Mouse (Mus musculus): ENCODE measurements around the gene Rassf5. TPM values are rescaled to one million over a fixed set of nuclear protein-coding genes. Genes with fewer than 3 reads are reported as not detected.

The Rassf5 gene
- polyA plus RNA-seq, 1 experiment: not detected

DNA sequence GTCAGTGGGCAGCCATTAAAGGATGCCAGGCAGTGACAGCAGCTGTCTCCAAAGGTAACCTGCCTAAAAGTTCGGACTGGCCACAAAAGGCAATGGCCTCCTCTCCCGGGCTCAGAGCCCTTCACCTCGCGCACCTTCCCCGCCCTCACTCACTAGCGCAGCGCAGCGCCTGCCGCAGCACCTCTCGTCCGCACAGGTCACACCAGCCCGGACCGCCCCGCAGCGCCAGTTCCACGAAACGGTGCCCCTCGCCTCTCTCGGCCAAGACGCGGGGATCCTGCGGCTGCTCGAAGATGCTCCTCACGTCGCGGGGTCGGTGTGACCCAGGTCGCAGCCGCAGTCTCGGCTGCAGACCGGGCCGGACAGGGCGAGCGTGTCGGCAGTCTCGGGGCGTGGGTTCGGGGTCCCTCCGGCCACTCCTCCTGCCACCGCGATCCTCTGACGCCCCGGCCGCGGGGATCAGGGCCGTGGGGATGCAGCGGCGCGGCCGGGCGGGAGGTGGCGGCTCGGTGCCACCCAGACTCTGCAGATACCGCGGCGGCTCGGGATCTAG, 446 bp downstream of the Rassf5 start:
- no peak for TF ChIP-seq POLR2A (IDR thresholded peaks at IDR 0.05; ENCODE audit: insufficient read depth, low read depth, low read length)
- TF ChIP-seq CTCF (IDR thresholded peaks at IDR 0.05; ENCODE audit: insufficient read depth, low read depth, low read length): no peak
- peak overlapping the region; percentile 59 for H3K4me3 ChIP-seq (ENCODE audit: insufficient read depth, low read depth, low read length)
- peaks cover 12% of the 10 kb centered on the region for H3K4me1 ChIP-seq (ENCODE audit: control insufficient read depth, insufficient read depth, low read length)
- WGBS: 4% methylated on average over 57 of the region's 57 CpGs
- no peak overlapping the region for H3K27ac ChIP-seq (ENCODE audit: insufficient read depth, low read depth, low read length)

DNA sequence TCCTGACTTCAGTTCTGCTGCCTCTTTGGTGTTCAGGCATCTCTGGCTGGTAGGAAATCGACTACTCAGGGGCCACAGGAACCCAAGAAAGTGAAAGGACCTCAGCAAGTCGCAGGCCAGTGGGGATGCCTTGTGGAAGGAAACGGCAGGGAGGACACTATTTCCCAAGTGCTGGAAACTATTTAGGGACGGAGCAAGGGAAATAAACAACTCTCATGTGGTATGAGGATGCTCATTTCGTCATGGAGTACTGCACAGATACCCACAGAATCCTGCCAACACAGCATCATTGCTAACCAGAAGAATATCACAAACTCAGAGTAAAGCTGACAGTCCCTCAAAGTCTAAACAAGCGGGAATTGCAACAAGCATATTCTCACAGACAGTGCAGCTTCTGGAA, 2.1 kb downstream of the Rassf5 start:
- Histone ChIP-seq H3K4me1 (ENCODE audit: control insufficient read depth, insufficient read depth, low read length) (peaks cover 21% of the 10 kb centered on the region), H3K4me3 (ENCODE audit: insufficient read depth, low read depth, low read length) (no peak overlapping the region), H3K27ac (ENCODE audit: insufficient read depth, low read depth, low read length) (no peak overlapping the region)
- TF ChIP-seq POLR2A (IDR thresholded peaks at IDR 0.05; ENCODE audit: insufficient read depth, low read depth, low read length) (no peak), CTCF (IDR thresholded peaks at IDR 0.05; ENCODE audit: insufficient read depth, low read depth, low read length) (no peak)
- 74% methylated on average over 6 of the region's 6 CpGs for WGBS

DNA sequence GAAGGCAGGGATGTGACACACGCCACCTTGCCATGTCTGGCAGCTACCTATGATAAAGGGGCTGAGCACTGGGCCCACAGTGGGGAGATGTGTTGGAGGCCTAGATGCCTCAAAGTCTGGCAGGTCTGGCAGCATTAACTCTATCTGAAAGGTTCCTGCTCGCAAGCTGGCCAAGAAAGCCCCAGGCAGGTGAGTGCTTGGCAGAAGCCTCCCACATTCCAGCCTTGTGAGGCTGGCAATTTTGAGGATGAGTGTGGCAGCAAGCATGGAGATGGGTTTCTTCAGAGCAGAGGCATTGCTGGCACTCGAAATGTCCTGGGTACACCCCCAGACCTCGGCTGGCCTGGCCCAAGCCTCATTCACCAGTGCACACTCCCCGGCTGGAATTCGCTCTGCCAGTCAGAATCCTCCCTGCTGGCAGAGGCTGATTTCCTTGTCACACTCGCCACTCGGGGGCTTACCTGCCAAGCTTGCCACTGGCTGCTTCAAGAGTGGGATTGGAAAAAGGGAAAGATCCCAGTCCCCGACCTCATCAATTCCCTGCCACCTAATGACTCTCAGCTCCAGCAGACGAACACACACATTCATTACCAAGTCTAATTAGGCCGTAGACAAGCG, 5.4 kb downstream of the Rassf5 start:
- Histone ChIP-seq H3K4me1 (ENCODE audit: control insufficient read depth, insufficient read depth, low read length) (peaks cover 12% of the 10 kb centered on the region), H3K4me3 (ENCODE audit: insufficient read depth, low read depth, low read length) (no peak overlapping the region), H3K27ac (ENCODE audit: insufficient read depth, low read depth, low read length) (no peak overlapping the region)
- TF ChIP-seq CTCF (IDR thresholded peaks at IDR 0.05; ENCODE audit: insufficient read depth, low read depth, low read length) (no peak), POLR2A (IDR thresholded peaks at IDR 0.05; ENCODE audit: insufficient read depth, low read depth, low read length) (no peak)
- 74% methylated on average over 12 of the region's 12 CpGs for WGBS

DNA sequence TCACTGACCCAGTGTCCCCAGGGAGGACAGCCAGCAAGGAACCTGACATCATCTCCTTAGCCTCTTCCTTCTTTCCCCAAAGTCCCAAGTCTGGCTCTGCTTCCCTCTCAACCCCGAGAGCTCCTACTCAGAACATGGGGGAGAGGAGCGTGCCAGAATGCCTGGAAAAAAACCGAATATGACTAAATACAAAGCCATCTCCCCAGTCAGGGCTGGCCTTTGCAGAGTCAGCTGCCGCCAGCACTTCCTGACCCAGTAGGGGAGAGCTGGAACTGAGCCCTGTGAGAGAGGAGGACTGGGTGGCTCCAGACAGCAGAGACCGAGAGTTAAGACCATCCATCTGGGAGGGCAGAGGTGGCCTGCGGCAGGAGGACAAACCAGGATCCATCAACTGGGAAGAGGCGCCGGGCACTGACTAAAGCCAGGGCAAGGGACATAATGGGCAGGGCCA, 6.1 kb downstream of the Rassf5 start:
- peaks cover 10% of the 10 kb centered on the region for H3K4me1 ChIP-seq (ENCODE audit: control insufficient read depth, insufficient read depth, low read length)
- no peak overlapping the region; the same call in 1 of the 2 replicates for H3K27ac ChIP-seq (ENCODE audit: insufficient read depth, low read depth, low read length)
- no peak for TF ChIP-seq CTCF (IDR thresholded peaks at IDR 0.05; ENCODE audit: insufficient read depth, low read depth, low read length)
- TF ChIP-seq POLR2A (IDR thresholded peaks at IDR 0.05; ENCODE audit: insufficient read depth, low read depth, low read length): no peak
- 53% methylated on average over 8 of the region's 8 CpGs for WGBS
- no peak overlapping the region for H3K4me3 ChIP-seq (ENCODE audit: insufficient read depth, low read depth, low read length)

DNA sequence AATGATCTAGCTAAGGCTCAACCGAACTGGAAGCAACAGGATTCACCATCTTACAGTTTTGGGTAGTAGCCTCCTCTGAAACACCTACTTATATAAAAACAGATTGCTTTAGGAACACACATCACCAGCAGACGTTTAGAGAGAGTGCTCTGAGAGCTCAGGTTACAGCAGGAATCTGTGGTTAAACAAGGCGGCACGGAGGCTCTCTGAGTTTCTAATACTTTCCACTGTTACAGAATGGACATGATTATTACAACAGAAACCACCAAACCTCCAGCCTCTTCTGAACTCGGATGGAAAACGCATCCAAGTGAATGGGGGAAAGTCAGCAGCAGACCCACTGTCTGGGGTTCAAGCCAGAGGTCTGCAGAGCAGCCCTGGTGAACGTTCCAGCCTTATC, 9.0 kb downstream of the Rassf5 start:
- Histone ChIP-seq H3K4me3 (ENCODE audit: insufficient read depth, low read depth, low read length) (no peak overlapping the region), H3K27ac (ENCODE audit: insufficient read depth, low read depth, low read length) (no peak overlapping the region), H3K4me1 (ENCODE audit: control insufficient read depth, insufficient read depth, low read length) (peaks cover 10% of the 10 kb centered on the region)
- WGBS: 88% methylated on average over 7 of the region's 7 CpGs
- no peak for TF ChIP-seq CTCF (IDR thresholded peaks at IDR 0.05; ENCODE audit: insufficient read depth, low read depth, low read length)
- TF ChIP-seq POLR2A (IDR thresholded peaks at IDR 0.05; ENCODE audit: insufficient read depth, low read depth, low read length): no peak

DNA sequence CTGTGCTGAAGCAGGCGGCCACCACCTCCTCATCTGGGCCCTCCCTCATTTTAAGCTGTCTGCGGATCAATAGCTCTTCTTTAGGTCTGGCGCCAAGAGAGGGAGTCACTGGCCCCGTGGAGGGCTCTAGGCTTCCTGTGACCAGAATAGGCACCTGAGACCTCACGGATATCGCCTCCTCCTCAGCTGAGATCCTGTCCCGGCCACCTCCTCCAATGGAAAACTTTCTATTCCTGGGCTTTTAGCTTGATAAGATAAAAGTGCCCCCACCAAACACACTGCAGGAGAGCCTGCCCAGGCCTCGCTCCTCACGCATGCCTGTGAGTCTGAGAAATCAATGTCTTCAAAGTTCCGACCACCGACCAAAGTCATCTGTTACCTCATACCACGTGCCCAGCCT, 11.5 kb downstream of the Rassf5 start:
- Histone ChIP-seq H3K4me3 (ENCODE audit: insufficient read depth, low read depth, low read length) (no peak overlapping the region), H3K4me1 (ENCODE audit: control insufficient read depth, insufficient read depth, low read length) (no peaks in the 10 kb centered on the region), H3K27ac (ENCODE audit: insufficient read depth, low read depth, low read length) (no peak overlapping the region)
- 81% methylated on average over 12 of the region's 12 CpGs for WGBS
- TF ChIP-seq POLR2A (IDR thresholded peaks at IDR 0.05; ENCODE audit: insufficient read depth, low read depth, low read length) (no peak), CTCF (IDR thresholded peaks at IDR 0.05; ENCODE audit: insufficient read depth, low read depth, low read length) (no peak)

DNA sequence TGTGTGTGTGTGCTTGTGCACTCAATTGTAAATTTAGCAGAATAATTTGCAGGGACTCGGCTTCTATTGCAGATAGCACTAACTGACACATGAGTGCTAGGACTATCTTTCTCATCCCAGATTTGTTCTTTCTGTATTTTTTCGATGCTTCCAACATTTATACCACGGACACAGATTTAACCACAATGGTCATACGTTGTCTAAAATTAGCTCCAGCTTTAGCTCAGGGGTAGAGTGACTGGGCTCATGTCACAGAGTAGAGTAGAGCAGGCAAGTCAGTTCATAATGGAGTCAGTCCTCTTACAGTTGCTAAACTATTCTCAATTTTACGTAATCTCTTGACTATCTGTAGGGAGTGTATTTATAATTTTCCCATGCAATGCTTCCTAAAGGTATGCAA, 16.4 kb downstream of the Rassf5 start:
- no peak for TF ChIP-seq CTCF (IDR thresholded peaks at IDR 0.05; ENCODE audit: insufficient read depth, low read depth, low read length)
- TF ChIP-seq POLR2A (IDR thresholded peaks at IDR 0.05; ENCODE audit: insufficient read depth, low read depth, low read length): no peak
- Histone ChIP-seq H3K27ac (ENCODE audit: insufficient read depth, low read depth, low read length) (no peak overlapping the region), H3K4me3 (ENCODE audit: insufficient read depth, low read depth, low read length) (no peak overlapping the region), H3K4me1 (ENCODE audit: control insufficient read depth, insufficient read depth, low read length) (no peaks in the 10 kb centered on the region)
- 83% methylated on average over 5 of the region's 5 CpGs for WGBS

DNA sequence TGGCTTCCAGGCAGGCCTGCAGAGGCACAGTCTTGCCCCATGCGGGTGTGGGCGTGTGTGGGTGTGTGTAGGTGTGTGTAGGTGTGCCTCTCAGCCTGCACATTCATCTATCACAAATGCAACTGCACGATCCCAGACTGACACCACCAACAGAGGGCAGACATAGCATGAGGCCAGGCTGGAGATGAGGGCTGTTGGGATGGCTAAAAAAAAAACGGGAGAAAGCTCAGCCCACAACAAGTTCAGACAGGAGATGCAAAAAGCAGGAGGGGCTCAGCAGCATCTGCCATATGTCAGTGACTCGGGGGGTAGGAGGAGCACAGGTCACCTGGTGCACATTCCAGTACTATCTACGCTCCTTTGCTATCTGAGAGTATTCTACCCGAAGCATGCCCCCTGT, 16.8 kb downstream of the Rassf5 start:
- no peak for TF ChIP-seq CTCF (IDR thresholded peaks at IDR 0.05; ENCODE audit: insufficient read depth, low read depth, low read length)
- no peak for TF ChIP-seq POLR2A (IDR thresholded peaks at IDR 0.05; ENCODE audit: insufficient read depth, low read depth, low read length)
- H3K27ac ChIP-seq (ENCODE audit: insufficient read depth, low read depth, low read length): no peak overlapping the region
- H3K4me1 ChIP-seq (ENCODE audit: control insufficient read depth, insufficient read depth, low read length): no peaks in the 10 kb centered on the region
- no peak overlapping the region for H3K4me3 ChIP-seq (ENCODE audit: insufficient read depth, low read depth, low read length)
- whole genome bisulfite sequencing: 65% methylated on average over 7 of the region's 7 CpGs

DNA sequence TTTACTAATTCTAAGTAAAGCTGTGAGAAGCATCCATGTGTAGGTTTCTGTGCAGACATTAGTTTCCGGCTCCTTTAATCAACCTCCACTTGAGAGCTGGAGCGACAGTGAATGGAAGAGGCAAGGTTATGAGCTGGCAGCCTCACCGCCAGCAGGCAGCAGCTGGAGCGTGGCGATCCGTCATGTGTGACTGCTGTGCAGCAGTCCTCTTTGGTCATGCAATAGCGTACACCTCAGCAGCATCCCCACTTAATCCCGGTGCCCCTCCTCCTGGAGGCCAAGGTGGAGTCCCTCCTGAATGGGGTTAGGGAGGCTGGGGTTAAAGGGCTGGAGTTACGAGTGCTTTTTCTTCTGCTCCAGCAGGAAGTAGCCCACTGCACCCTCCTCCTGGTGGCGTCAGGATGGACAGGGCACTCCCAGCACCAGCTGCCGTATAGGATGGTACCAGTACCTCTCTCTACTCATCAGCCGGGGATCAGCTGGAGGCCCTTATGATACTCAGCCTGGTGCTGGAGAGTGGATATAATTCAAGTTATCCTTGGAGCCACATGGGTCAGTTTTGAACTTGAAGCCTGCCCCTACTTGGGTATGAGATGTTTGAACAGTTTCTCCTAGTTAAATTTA, 20.1 kb downstream of the Rassf5 start:
- no peak overlapping the region for H3K27ac ChIP-seq (ENCODE audit: insufficient read depth, low read depth, low read length)
- H3K4me1 ChIP-seq (ENCODE audit: control insufficient read depth, insufficient read depth, low read length): no peaks in the 10 kb centered on the region
- no peak overlapping the region for H3K4me3 ChIP-seq (ENCODE audit: insufficient read depth, low read depth, low read length)
- 72% methylated on average over 12 of the region's 12 CpGs for WGBS
- no peak for TF ChIP-seq POLR2A (IDR thresholded peaks at IDR 0.05; ENCODE audit: insufficient read depth, low read depth, low read length)
- no peak for TF ChIP-seq CTCF (IDR thresholded peaks at IDR 0.05; ENCODE audit: insufficient read depth, low read depth, low read length)
